Mouse (Mus musculus): ENCODE measurements around the gene Tmem176a.
"Not testable (repeated sequence)": the region's sequence is repeated elsewhere in the genome, so short reads cannot be mapped to it uniquely, and the experiment has no call there.

Gene Tmem176a

DNA sequence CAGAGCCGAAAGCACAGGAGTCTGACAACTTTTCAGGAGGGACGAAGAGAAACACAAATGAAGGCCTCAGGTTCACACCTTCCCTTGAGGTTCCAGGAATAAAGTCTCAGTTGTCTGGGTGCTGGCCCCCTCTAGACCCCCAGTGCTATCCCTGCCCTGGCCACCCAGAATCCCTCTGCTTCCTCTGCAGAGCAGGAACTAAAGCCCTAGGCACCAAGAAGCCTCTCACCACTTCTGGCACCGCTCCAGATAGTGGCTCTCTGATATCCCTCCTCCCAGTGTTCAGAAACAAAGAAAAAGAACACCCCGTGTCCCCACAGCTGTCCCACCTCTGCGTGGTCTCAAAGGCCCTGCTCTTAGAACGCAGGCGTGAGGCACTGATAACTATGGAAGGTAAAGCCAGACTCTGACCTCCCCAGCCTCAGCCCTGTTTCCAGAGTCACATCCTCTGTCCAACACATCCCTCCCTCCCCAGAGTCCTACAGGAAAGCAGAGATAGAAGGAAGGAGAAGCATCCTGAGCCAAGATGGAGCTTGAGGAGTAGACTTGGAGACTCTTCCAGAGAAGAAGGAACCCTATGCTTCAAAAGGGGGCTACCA, at the start of gene Tmem176a:
Gene Tmem176a, plus strand, starts transcription at position 549 of the 599 bp plus-strand sequence.
- DNase-seq (ENCODE audit: low read depth, low spot score): peak; percentile 17

DNA sequence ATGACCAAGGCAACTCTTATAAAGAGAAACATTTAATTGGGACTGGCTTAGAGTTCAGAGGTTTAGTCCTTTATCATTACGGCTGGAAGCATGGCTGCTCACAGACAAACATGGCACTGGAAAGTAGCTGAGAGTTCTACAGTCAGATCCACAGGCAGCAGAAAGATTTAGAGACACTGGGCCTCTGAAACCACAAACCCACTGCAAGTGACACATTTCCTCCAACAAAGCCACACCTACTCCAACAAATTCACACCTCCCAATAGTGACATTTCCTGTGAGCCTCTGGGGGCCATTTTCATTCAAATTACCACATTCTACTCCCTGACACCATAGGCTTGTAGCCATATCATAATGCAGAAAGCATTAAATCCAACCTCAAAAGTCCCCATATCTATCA, 38.8 kb upstream of the Tmem176a start:
- no peak for DNase-seq (ENCODE audit: low read depth, low spot score)

DNA sequence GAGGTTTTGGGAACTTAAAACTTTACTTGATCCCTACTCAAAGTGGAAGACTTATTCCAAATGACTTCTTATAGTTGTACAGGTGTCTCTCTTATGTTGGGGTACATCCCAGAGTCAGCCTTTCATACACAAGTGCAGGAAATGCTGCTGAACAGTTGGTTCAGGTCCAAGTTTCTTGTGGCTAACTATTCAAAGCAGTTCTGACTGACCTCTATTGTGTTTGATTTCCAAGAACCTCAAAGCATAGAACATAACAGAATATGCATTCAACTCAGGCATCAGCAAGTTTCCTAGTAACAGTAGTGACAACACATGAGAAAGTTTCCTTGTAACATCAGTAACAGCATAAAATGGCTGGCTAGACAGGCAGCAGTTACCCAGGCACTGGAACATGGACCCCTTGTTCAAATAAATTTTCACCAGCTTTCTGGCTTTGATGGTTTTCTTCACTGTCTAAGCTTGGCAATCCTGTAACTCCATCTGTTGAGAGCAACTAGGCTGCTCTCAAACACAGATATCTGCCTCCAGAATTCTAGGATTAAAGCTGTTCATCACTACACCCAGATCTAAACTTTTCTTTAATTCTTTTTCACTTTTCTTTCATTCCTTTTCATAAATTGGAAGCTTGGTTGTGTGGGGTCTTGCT, 37.2 kb upstream of the Tmem176a start:
- no peak for DNase-seq (ENCODE audit: low read depth, low spot score)

DNA sequence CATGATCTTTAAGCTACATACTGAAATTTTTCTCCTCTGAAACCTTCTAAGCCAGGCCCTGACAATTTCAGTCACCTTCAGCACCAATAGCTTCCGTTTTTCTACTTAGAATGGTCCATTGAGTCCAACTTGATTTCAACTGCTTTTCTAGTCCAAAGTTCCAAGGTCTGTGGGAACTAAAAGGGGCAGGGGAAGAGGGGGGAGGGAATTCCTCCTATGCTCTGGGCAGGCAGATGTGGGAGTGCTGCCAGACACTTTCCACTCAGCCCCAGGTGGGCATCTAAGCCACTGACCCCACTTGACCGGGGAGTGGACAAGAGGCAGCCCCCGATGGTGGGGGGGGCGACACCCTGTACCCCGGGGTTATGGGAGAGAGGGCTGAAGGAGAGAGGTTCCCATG, 36.4 kb upstream of the Tmem176a start:
- no peak for DNase-seq (ENCODE audit: low read depth, low spot score)

DNA sequence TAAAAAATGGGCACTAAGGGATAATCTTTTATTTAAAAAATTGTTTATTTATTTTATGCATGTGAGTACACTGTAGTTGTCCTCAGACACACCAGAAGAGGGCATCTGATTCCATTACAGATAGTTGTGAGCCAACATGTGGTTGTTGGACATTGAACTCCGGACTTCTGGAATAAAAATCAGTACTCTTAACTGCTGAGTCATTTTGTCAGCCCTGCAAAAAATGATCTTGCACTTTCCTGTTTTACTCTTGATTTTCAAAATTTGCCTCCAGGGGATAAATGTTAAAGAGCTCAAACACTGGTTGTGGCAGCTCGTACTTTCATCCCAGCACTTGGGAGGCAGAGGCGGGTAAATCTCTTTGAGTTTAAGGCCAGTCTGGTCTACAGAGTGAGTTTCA, 34.0 kb upstream of the Tmem176a start:
- DNase-seq (ENCODE audit: low read depth, low spot score): no peak

DNA sequence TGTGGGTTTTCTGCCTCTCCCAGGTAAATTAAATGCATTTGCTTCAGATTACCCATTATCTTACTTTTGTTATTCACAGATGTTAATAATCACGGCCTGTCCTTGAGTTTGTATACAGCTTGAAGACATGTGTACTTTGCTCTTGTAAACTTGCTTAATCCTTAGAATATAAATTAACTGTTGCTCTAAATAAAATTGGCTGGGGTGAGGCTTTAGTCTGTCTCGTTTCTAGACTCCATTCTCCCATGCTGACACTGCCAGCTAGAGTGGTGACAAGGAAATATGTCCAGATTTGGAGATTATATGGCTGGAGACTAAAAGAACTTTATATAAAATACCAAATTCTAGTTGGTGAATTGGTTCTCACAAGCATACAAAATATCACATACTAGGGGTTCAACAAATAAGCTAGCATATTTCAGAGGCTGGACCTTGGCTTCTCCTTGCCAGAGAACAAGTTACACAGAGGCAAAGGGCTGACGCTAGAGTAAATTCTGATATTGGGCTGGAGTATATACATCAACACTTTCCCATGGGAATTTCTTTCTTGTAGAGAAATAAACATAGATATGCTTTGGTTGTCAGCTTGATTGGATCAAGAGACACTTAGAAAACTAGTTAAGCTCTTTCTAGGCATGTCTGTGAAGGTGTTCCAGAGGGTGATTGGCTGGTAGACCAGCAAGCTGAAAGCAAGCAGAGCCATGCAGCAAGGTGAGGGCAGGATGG, 31.1 kb upstream of the Tmem176a start:
- DNase-seq (ENCODE audit: low read depth, low spot score): no peak

DNA sequence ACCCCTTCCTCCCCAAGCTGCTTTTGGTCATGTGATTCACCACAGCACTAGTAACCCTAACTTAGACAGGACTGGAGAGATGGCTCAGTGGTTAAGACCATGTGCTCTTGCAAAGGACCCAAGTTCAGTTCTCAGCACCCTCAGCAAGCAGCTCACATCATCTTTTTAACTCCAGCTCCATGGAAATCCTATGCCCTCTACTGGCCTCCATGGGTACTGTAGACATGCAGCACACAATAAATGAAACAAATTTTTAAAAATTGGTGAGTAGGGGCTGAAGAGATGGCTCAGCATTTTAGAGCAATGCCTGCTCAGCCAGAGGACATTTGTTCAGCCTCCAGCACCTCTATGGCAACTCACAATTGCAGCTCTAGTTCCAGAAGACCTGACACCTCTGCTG, 25.7 kb upstream of the Tmem176a start:
- no peak for DNase-seq (ENCODE audit: low read depth, low spot score)

DNA sequence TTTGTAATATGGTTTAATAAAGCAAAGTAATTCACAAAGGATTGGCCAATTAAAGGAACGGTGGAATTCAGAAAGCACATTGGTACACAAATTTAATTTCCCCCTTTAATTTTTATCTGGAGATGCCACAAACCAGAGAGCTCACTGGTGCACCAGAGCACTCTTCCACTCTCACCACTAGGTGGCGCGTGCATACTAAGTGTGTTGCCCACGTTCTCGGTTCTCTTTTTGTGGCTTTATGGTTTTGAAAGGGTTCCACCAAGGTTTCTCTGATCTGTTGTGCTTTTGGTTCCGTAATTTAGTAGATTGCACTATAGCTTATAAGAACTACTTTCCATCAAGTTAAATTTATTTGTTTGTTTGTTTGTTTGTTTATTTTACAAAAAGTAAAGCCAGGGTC, 22.9 kb upstream of the Tmem176a start:
- peak; percentile 82 for DNase-seq (ENCODE audit: low read depth, low spot score)

DNA sequence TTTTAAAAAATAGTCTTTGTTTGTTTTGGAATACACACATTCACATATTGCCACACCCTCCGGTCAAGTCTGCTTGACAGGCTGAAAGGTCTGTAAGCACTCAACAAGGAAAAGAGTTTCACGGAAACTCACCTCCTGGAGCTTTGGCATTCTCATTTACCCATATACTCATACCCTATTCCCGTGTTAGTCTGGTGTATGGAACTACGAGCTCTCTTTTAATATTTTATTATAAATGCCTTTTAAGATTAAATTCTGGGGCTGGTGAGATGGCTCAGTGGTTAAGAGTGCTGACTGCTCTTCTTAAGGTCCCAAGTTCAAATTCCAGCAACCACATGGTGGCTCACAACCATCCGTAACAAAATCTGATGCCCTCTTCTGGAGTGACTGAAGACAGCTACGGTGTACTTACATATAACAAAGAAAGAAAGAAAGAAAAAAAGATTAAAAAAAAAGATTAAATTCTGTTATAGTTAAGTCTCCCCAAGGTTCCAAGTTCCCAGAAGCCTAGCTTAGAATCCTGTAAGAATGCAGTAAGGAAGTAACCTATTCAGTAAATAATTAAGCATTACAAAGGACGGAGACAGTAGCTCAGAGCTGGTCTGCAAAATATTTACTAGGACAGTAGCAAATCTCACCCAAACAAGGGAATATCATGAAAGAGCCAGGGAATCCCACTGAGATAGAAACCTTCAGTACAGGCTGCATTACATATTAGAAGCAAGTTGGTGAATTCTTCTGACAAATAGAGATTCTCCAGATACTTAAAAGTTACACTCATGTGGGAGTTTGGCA, 18.5 kb upstream of the Tmem176a start:
- DNase-seq (ENCODE audit: low read depth, low spot score): not testable (repeated sequence)

DNA sequence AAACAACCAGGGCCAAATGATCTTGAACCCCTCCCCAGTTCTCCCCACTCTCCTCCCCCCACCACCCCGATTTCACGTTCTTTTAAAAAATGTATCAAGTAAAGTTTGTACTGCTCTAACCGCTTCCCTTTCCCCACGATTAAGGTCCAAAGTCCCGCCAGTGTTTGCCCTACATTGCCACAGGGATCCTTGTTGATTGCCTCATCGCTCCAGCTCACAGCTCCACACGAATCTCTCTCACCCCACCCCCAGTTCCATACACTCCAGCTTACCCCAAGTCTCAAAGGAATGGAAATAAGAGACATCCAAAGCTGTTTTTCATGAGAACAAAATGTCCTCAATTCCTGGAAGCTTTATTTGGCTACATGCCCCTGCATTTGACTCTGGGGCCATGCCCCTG, 15.7 kb upstream of the Tmem176a start:
- no peak for DNase-seq (ENCODE audit: low read depth, low spot score)

DNA sequence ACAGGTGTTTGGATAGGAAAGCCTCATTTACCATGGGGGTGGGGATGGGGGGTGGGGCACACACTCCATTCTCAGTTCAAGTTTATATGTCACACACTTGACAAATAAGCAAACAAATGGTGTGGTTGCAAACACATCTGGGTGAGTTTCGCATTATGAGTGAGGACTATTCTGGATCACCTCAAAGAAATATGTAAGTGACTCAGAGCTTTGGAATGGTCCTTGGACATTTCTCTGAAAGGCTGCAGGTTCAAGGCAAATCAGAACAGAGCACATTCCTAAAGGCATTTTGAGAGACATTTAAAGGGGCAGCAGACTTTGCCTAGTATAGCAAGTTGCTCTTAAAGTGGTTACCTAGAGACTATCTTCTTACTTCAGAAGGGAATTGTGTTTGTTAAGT, 11.7 kb upstream of the Tmem176a start:
- no peak for DNase-seq (ENCODE audit: low read depth, low spot score)

DNA sequence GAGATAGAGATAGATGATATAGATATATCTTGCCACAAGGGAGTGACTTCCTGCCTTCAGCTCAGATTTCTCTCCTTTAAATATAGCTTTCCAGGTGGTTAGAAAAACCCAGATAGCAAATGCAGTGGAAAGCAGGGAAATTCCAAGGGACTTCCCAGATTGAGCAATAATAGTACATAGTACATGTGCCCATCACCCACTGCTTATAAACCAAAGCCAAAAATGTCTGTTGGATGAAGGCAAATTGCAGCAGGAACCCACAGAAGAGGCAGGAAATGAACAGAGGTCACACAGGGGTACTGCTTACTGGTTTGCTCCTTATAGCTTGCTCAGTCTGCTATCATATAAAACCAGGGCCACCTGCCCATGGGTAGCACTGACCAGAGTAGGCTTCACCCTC, 11.1 kb upstream of the Tmem176a start:
- no peak for DNase-seq (ENCODE audit: low read depth, low spot score)

DNA sequence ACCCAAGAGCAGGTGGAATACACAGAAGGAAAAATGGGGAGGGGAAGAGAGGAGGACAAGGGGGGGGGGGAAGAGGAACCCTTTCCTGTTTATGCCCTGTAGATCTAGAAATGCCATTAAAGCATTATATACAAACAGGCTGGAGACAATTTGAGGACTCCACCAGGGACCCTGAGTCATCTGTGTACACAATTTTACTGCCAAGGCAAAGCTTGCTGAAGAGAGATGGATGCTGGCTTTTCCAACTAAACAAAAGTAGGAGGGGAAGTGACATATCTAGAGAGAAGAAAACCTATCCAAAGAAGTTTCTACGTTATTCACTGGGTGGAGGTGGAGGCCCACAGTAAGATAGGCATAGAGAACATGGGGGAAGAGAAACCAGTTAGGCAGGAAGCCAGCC, 10.5 kb upstream of the Tmem176a start:
- DNase-seq (ENCODE audit: low read depth, low spot score): no peak

DNA sequence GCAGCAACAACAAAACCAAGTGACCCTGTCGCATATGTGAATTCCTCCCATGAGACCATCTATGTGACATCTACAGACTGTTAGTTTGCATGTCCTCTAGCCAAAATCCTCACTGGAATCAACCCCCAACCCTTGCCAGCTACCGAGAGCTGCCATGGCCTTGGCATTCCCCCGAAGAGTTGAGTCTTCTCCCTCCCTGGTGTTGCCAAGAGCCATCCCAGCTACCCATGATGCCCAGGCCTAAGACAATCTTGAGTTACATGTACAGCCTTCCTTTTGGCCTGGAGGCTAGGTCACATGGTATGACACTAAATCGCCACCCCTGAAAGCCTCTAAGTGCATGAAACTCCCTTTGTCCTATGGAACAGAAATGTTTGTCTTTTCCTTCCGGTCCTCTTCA, 9.6 kb upstream of the Tmem176a start:
- DNase-seq (ENCODE audit: low read depth, low spot score): no peak

DNA sequence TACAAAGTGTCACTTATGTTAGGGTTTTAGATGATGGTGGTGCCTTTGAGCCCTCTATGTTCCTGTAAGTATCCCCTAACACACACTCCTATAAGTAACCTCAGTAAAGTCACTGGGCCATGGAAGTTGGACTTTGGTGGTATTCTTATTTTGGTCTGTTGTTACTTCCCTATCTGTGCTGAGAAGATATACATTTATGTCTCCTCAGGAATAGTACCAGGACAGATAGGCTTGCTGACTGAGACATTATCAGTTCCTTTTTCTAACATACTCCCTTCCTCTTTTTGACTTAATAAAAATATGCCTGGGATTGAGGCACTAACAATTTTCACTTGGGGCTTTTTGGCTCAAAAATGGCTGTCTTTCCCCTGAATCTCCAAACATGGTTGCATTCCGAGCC, 8.3 kb upstream of the Tmem176a start:
- no peak for DNase-seq (ENCODE audit: low read depth, low spot score)

DNA sequence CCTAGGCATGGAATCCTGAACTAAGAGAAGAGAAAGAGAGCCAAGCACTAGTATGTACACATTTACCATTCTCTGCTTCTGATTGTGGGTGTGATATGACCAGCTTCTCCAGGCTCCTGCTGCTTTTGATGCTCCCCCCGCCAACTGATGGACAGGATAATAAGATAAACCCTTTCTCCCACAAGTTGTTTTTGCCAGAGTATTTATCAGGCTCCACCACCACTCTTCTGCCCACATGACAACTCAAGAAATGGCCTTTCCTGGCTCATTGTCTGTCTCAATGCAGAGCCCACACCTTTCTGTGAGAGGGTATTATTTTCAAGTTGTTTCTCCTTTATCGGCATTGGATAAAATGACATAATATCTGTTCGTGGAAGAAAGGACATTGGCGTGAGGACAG, 7.2 kb upstream of the Tmem176a start:
- DNase-seq (ENCODE audit: low read depth, low spot score): no peak

DNA sequence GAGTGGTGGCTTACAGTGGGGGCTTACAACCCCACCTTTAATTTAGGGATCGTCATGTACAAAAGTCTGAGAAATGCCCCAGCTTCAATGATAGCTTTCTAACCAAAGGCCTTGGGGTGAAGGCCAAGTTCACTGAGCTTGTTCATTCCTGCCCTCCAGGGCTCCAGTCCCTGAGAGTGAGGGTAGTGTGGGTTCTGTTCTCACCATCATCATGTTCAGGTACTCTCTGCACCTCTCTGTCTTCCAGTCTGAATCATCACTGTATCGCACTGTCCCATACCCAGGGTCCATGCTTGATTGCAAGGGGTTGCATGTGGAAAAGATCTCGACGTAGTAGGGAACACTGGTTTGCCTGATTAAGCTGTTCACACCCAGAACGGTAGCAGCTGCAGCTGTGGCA, 5.5 kb upstream of the Tmem176a start:
- no peak for DNase-seq (ENCODE audit: low read depth, low spot score)

DNA sequence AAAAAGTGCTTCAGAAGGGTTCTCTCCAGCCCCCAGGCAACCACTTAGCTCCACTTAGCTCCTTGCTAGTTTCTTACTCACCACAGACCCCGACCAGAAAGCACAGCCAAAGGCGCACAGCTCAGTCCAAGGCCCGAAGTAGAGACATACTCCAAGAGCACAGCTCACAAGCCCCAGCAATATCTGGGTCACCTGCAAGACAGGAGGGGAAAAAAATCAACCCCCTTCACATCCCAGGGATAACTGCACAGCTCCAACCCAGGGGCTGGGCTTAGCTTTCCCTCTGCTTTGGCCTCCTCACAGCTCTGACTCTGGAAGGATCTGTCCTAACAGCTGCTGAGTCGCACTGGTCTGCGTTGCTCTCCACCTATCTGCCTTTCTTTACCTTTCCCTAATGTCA, 4.6 kb upstream of the Tmem176a start:
- no peak for DNase-seq (ENCODE audit: low read depth, low spot score)

DNA sequence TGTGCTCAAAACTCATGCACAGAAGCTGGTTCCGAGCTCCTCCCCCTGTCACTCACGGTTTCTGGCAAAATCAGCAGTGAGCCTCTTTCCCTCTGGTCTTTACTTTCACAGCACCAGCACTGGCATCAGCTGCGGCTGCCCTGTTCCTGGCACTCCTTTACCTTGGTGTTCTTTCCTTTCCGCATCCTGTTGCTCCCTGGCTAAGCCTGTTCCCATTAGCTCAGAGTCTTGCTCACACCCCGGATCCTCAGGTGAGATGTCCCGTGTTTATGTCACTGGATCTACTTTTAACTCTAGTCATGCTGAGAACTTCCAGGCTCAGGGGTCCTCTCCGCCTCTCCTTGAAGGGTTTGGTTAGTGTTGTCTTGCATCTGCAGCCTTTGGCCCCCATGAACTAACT, 3.2 kb upstream of the Tmem176a start:
- no peak for DNase-seq (ENCODE audit: low read depth, low spot score)

DNA sequence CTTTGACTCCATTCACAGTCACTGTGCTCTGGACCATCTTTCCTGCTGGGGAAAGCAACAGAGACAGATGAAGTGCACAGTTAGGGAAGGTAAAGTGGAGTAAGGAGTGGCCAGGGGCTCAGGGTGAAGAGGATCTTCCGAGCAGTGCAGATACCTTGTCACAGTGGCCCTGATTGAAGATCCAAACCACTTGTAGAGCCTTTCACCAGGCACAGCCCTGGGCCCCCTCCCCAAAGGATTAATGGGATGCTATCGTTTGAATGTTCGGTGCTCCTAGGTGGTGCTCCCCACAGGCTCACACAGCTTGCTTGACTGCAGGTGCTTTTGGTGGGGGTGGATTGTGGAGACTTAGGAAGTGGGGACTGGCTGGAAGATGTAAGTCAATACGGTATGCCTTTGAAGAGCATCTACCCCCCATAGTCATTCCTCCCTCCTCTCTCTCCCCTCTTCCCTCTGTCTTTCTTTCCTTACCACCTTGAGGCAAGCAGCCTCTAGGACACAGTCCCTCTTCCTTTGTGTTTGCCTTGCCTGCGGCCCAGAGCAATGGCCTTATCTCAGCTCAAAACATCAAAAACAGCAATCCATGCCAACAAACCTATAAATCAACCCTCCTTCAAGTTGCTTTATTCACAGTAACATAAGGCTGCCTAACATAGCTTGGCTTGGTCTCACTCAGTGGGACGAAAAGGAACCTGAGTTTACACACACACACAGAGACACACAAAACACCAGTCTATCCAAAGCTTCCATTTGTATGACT, 2.2 kb upstream of the Tmem176a start:
- DNase-seq (ENCODE audit: low read depth, low spot score): no peak

DNA sequence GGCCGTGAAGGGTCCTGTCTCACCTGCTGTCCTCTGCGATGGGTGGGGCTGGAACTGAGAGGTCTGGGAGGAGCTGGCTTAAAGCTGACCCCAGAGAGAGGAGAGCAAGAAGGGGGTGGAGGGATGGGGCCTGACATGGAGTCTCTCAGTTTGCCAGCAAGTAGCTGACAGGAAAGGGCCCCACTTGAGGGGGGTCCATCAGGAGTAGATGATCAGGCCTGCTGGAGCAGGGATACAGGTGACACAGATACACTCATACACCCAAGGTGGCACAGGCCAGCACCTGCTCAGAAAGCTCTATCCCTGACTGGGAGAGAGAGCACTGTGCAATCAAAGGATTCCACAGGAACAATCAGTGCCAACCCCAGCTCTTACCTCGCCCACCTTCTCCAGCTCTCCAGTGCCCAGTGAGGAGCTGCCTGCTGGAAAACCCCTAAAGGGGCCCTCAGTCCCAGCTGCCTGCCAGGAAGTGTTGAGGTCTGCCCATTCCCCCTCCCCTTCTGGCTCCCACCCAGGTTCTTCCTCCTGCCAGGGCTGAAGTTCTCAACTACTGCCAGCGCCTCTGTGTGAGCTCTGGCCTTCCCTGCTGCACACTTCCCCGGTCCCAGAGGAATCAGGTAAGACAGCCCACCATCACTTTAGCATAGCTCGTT, 380 bp downstream of the Tmem176a start, which contains the start of gene Tmem176b:
Gene Tmem176b, minus strand, starts transcription at position 524 of the 653 bp plus-strand sequence.
- DNase-seq (ENCODE audit: low read depth, low spot score): peak; percentile 76

Measured in mesoderm, embryonic 11.5 days (tissue).